Mouse (Mus musculus) limb, embryonic 10.5 days (tissue): ENCODE results near the gene Srrd. TPM values are rescaled to one million over a fixed set of nuclear protein-coding genes. Genes with fewer than 3 reads are reported as not detected.
"Not testable (repeated sequence)": the region's sequence is repeated elsewhere in the genome, so short reads cannot be mapped to it uniquely, and the experiment has no call there.

ENCODE experiments used
- DNase-seq: peaks from one replicate; pipeline ENCODE4 v3.0.0-alpha.2; 2017; ENCODE audit warnings: low spot score
- H3K27ac ChIP-seq: fragments of 300-500 bp; sonication (generic); 2 replicates; pipeline ENCODE4 v1.5.1; 2016; ENCODE audit warnings: mild to moderate bottlenecking
- H3K27me3 ChIP-seq: fragments of 300-500 bp; sonication (generic); 2 replicates; pipeline ENCODE4 v1.6.1; 2016; ENCODE audit warnings: low read depth, mild to moderate bottlenecking; ENCODE audit not compliant: poor library complexity, severe bottlenecking
- H3K36me3 ChIP-seq: fragments of 300-500 bp; sonication (generic); 2 replicates; pipeline ENCODE4 v1.6.1; 2016; ENCODE audit warnings: mild to moderate bottlenecking, moderate library complexity
- H3K4me1 ChIP-seq: fragments of 300-500 bp; sonication (generic); 2 replicates; pipeline ENCODE4 v1.6.1; 2016
- H3K4me3 ChIP-seq: fragments of 300-500 bp; sonication (generic); 2 replicates; pipeline ENCODE4 v1.5.1; 2016; ENCODE audit warnings: mild to moderate bottlenecking, moderate library complexity
- H3K9me3 ChIP-seq: fragments of 300-500 bp; sonication (generic); replicated peaks from 2 replicates; pipeline ENCODE4 v1.6.1; 2016; ENCODE audit warnings: mild to moderate bottlenecking
- WGBS: fragments of 180-500 bp; shearing (Covaris S2); methylation state at CpG from one replicate; pipeline ENCODE4 v1.1.7; 2016; 5-methylcytosine and 5-hydroxymethylcytosine counted together
- polyA plus RNA-seq: library from polyadenylated mRNA; unstranded; fragments of >200 nt; fragmentation: Nextera tagmentation; extraction: Ambion mirVana; gene quantifications from 2 replicates; pipeline ENCODE4 v1.2.1, GENCODE M21; 2016

The Srrd gene
- polyA plus RNA-seq, 1 experiment from 2014 or later = 59.2 TPM

DNA sequence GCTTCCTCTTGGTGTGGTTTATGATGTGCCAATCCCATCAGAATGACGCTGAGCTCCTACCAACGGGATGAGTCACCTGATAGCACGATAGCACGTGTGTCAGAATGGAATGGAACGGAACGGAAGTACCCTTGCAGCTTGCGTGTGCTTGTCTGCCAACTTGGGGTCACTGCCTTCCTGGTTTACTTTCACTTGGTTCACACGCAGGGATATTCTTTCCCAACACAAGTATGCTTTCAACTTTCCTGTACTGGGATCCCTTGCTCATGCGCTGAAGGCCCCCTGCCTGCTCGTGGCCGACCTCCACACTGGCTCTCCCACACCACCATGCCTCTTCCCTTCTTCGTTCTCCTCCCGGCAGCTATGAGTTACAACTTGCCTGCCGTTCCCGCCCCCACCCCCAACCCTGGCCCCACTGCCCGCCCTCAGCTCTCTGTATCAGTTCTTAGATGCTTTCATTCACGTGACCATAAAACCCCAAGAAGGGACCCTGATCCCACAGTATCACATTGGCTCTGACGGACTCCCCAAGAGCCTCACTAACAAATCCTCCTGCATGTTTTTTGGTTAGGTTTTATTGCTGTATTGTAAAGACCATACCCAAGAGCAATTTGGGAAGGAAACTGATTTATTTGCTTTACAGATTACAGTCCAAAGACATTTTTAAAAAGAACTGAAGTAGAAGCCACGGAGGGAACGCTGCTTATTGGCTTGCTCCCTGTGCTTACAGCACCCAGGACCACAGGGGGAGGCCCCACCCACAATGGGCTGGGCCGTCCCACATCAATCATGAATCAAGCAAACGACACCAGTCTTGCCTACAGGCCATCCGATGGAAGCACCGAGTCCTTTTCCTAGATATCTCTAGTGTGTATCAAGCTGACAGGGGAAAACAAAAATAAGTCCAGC lies 17.9 kb downstream of the Srrd start:
- Histone ChIP-seq H3K9me3 (no peaks in the 10 kb centered on the region), H3K27me3 (no peaks in the 10 kb centered on the region), H3K36me3 (peaks cover 24% of the 10 kb centered on the region), H3K4me3 (peak overlapping the region; percentile 95), H3K27ac (peak overlapping the region; percentile 81; the same call in 1 of the 2 replicates), H3K4me1 (peaks cover 22% of the 10 kb centered on the region)
- no peak for DNase-seq
- WGBS = 27% methylated on average over 24 of the region's 24 CpGs

DNA sequence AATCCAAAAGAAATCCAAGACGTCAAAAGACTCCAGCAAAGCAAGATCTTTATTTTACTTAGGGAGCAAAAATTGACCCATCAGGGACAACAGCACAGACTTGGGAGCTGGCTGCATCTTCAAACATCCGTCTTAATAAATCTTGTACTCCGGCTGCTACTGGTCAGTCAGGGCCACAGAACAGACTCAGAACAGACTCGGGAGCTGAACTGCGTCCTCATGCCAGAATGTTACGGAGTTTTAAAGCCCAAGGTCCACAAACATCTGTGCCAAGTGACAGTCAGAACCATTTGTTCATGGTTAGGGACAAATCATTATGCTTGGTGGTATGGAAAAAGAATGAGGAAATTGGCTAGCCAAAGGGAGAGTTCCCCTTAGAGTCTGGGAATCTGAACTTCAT lies 19.6 kb downstream of the Srrd start:
- DNase-seq = no peak
- peaks cover 22% of the 10 kb centered on the region for H3K4me1 ChIP-seq
- no peaks in the 10 kb centered on the region for H3K9me3 ChIP-seq
- WGBS = 91% methylated on average over 6 of the region's 6 CpGs
- H3K27me3 ChIP-seq = no peaks in the 10 kb centered on the region
- H3K36me3 ChIP-seq = peaks cover 8% of the 10 kb centered on the region
- H3K4me3 ChIP-seq = no peak overlapping the region
- H3K27ac ChIP-seq = no peak overlapping the region

GRCm38 (mm10) chr5:112321376-112321775 lies 21.5 kb downstream of the Srrd start:
- WGBS = 85% methylated on average over 4 of the region's 4 CpGs
- Histone ChIP-seq H3K27ac (no peak overlapping the region), H3K36me3 (peaks cover under 1% of the 10 kb centered on the region; the same call in 1 of the 2 replicates), H3K4me3 (no peak overlapping the region), H3K4me1 (peaks cover 20% of the 10 kb centered on the region), H3K9me3 (no peaks in the 10 kb centered on the region), H3K27me3 (no peaks in the 10 kb centered on the region)
- no peak for DNase-seq

- 75% methylated on average over 6 of the region's 6 CpGs for WGBS
- no peak overlapping the region for H3K4me3 ChIP-seq
- H3K27me3 ChIP-seq = no peaks in the 10 kb centered on the region
- no peak overlapping the region for H3K27ac ChIP-seq
- DNase-seq = no peak
- H3K4me1 ChIP-seq = peaks cover 20% of the 10 kb centered on the region
- peaks cover 5% of the 10 kb centered on the region; the same call in 1 of the 2 replicates for H3K36me3 ChIP-seq
- no peaks in the 10 kb centered on the region for H3K9me3 ChIP-seq
These were observed 21.9 kb downstream of the Srrd start for GRCm38 (mm10) chr5:112320936-112321335.

DNA sequence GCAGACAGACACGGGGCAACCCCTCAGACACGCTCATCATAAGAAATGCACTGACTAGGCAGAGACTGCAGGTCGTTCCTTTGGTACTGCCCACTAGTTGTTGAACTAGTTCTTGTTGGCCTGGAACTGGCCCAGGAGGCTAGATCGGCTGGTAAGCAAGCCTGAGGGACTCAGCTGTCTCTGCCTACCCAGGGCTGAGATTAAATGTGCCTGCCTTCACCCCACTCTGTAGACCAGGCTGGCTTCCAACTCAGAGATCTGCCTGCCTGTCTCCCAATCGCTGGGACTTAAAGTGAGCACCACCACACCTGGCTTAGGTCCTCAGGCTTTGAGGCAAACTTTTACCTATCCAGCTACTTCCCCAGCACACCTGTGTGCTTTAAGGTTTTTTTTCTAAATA lies 22.5 kb downstream of the Srrd start:
- Histone ChIP-seq H3K27me3 (no peaks in the 10 kb centered on the region), H3K36me3 (peaks cover 11% of the 10 kb centered on the region), H3K27ac (no peak overlapping the region), H3K9me3 (no peaks in the 10 kb centered on the region), H3K4me1 (peaks cover 16% of the 10 kb centered on the region), H3K4me3 (no peak overlapping the region)
- no peak for DNase-seq
- WGBS = 80% methylated on average over 5 of the region's 5 CpGs

DNA sequence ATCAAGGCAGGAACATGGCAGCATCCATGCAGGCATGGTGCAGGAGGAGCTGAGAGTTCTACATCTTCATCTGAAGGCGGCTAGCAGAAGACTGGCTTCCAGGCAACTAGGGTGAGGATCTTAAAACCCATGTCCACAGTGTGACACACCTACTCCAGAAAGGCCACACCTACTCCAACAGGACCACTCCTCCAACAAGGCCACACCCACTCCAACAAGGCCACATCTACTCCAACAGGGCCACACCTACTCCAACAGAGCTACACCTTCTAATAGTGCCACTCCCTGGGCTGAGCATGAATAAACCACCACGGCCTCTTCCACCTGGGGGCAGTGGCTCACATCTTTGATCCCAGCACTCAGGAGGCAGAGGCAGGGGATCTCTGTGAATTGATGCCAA lies 23.5 kb downstream of the Srrd start:
- not testable (repeated sequence) for H3K4me3 ChIP-seq, H3K4me1 ChIP-seq, DNase-seq, H3K9me3 ChIP-seq, H3K27ac ChIP-seq, H3K27me3 ChIP-seq
- peaks cover 21% of the 10 kb centered on the region for H3K36me3 ChIP-seq
- 63% methylated on average over 2 of the region's 2 CpGs for WGBS

- Histone ChIP-seq H3K4me3 (no peak overlapping the region), H3K27me3 (no peaks in the 10 kb centered on the region), H3K27ac (no peak overlapping the region), H3K36me3 (peaks cover 41% of the 10 kb centered on the region), H3K4me1 (peaks cover 7% of the 10 kb centered on the region), H3K9me3 (no peaks in the 10 kb centered on the region)
- 62% methylated on average over 5 of the region's 5 CpGs for WGBS
- no peak for DNase-seq
These were observed 25.5 kb downstream of the Srrd start for GRCm38 (mm10) chr5:112317328-112317727.

GRCm38 (mm10) chr5:112316468-112316867 lies 26.4 kb downstream of the Srrd start:
- DNase-seq = no peak
- Histone ChIP-seq H3K4me3 (no peak overlapping the region), H3K27ac (no peak overlapping the region), H3K9me3 (no peaks in the 10 kb centered on the region), H3K4me1 (peaks cover 7% of the 10 kb centered on the region), H3K27me3 (no peaks in the 10 kb centered on the region), H3K36me3 (peaks cover 50% of the 10 kb centered on the region)
- WGBS = 86% methylated on average over 5 of the region's 5 CpGs

GRCm38 (mm10) chr5:112313222-112313885 lies 29.5 kb downstream of the Srrd start:
- WGBS = 89% methylated on average over 11 of the region's 11 CpGs
- H3K9me3 ChIP-seq = no peaks in the 10 kb centered on the region
- peaks cover 7% of the 10 kb centered on the region for H3K4me1 ChIP-seq
- no peak overlapping the region for H3K4me3 ChIP-seq
- H3K27ac ChIP-seq = no peak overlapping the region
- no peak for DNase-seq
- H3K36me3 ChIP-seq = peaks cover 81% of the 10 kb centered on the region
- H3K27me3 ChIP-seq = no peaks in the 10 kb centered on the region

DNA sequence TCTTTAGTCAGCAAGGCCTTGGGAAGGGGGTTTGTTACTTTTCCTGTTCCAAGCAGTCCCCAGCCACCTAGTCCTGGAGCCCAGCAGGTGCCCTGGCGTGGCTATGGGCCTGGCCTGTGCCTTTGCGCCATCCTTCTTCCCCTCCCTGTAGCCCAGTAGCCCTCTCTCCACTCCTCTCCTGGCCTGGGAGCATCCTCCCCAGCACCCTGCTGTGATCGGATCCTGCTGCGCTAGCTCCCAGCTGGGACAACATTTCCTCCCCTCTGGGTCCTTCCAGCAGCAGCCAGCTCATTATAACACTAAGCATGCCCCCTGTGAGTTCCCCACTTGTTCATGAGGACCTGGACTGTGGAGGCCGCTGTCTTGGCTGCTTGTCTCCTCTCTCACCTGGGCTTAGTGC lies 37.0 kb downstream of the Srrd start:
- H3K9me3 ChIP-seq = no peaks in the 10 kb centered on the region
- WGBS = 73% methylated on average over 5 of the region's 5 CpGs

GRCm38 (mm10) chr5:112302310-112302709 lies 40.5 kb downstream of the Srrd start:
- H3K27me3 ChIP-seq = no peaks in the 10 kb centered on the region
- H3K36me3 ChIP-seq = peaks cover 21% of the 10 kb centered on the region
- 91% methylated on average over 5 of the region's 5 CpGs for WGBS
- DNase-seq = no peak
- no peak overlapping the region for H3K27ac ChIP-seq
- no peak overlapping the region for H3K4me3 ChIP-seq
- H3K4me1 ChIP-seq = peaks cover 8% of the 10 kb centered on the region; the same call in 1 of the 2 replicates
- H3K9me3 ChIP-seq = no peaks in the 10 kb centered on the region

More for the DNA sequence above, 37.0 kb downstream of the Srrd start:
- H3K36me3 ChIP-seq = peaks cover 55% of the 10 kb centered on the region
- H3K27me3 ChIP-seq = no peaks in the 10 kb centered on the region
- no peak overlapping the region for H3K4me3 ChIP-seq
- H3K27ac ChIP-seq = no peak overlapping the region
- DNase-seq = no peak
- peaks cover 4% of the 10 kb centered on the region; the same call in 1 of the 2 replicates for H3K4me1 ChIP-seq

DNA sequence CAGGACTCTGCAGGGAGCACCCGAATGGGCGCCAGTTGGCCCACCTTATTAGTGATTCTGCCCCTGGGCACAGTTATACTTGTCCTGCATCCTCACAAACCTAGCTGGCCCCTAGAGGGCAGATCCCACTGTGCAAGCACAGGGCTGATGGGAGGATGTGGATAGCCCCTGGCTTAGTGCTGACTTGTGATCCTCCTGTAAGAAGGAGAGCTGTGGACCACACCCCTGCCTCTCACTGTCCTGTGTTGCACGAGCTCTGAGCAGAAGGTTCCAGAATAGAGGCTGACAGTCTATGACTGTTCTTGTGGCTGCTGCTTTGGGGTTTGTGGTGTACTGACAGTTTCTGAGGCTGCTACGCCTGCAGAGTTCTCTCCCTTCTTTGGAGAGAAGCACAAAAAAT lies 41.1 kb downstream of the Srrd start:
- H3K4me1 ChIP-seq = peaks cover 8% of the 10 kb centered on the region; the same call in 1 of the 2 replicates
- H3K36me3 ChIP-seq = peaks cover 17% of the 10 kb centered on the region; the same call in 1 of the 2 replicates
- no peak overlapping the region for H3K4me3 ChIP-seq
- H3K27ac ChIP-seq = no peak overlapping the region
- no peak for DNase-seq
- H3K9me3 ChIP-seq = no peaks in the 10 kb centered on the region
- no peaks in the 10 kb centered on the region for H3K27me3 ChIP-seq
- WGBS = 94% methylated on average over 4 of the region's 4 CpGs

GRCm38 (mm10) chr5:112300721-112301308 lies 42.0 kb downstream of the Srrd start:
- no peak for DNase-seq
- H3K27ac ChIP-seq = no peak overlapping the region
- WGBS = 90% methylated on average over 6 of the region's 6 CpGs

More at GRCm38 (mm10) chr5:112300721-112301308, 42.0 kb downstream of the Srrd start:
- H3K4me1 ChIP-seq = peaks cover 7% of the 10 kb centered on the region; the same call in 1 of the 2 replicates
- H3K9me3 ChIP-seq = no peaks in the 10 kb centered on the region
- H3K27me3 ChIP-seq = no peaks in the 10 kb centered on the region
- peaks cover 15% of the 10 kb centered on the region; the same call in 1 of the 2 replicates for H3K36me3 ChIP-seq
- H3K4me3 ChIP-seq = no peak overlapping the region
